Mouse (Mus musculus) MEL (cell line): Measurements from ENCODE around the gene P3h3.

ENCODE experiments used
- E2F4 ChIP-seq: IDR thresholded peaks from 2 replicates; pipeline ENCODE4 v1.6.1; 2011; ENCODE audit warnings: low read depth, low read length, improper control_type of control experiment, borderline replicate concordance
- ELF1 ChIP-seq: IDR thresholded peaks from 2 replicates; pipeline ENCODE4 v1.6.1; 2014; ENCODE audit warnings: low read depth, mild to moderate bottlenecking, inconsistent platforms, low read length, improper control_type of control experiment, moderate library complexity
- GATA1 ChIP-seq: IDR thresholded peaks from 2 replicates; pipeline ENCODE4 v1.6.1; 2011; ENCODE audit warnings: low read depth, low read length, improper control_type of control experiment
- HCFC1 ChIP-seq: IDR thresholded peaks from 2 replicates; pipeline ENCODE4 v1.6.1; 2012; ENCODE audit warnings: low read depth, mild to moderate bottlenecking, inconsistent platforms, low read length, improper control_type of control experiment, moderate library complexity
- KAT2A ChIP-seq: conservative IDR thresholded peaks from 2 replicates; pipeline ENCODE4 v1.6.1; 2012; ENCODE audit warnings: low read depth, low read length, improper control_type of control experiment, inconsistent platforms
- MAFK ChIP-seq: IDR thresholded peaks from 2 replicates; pipeline ENCODE4 v1.6.1; 2011; ENCODE audit warnings: low read depth, mild to moderate bottlenecking, low read length, improper control_type of control experiment, borderline replicate concordance
- MAX ChIP-seq: IDR thresholded peaks from 2 replicates; pipeline ENCODE4 v1.6.1; 2011; ENCODE audit warnings: low read length, improper control_type of control experiment
- NRF1 ChIP-seq: IDR thresholded peaks from 2 replicates; pipeline ENCODE4 v1.6.1; 2014; ENCODE audit warnings: low read depth, mild to moderate bottlenecking, inconsistent platforms, low read length, improper control_type of control experiment, moderate library complexity; ENCODE audit not compliant: poor library complexity, insufficient read depth, severe bottlenecking
- POLR2A ChIP-seq, 2 experiments: IDR thresholded peaks; 2 replicates each; pipeline ENCODE4 v1.6.1; 2011 to 2012; ENCODE audit warnings: low read length in 2 of 2, mild to moderate bottlenecking in 2 of 2, control low read depth in 1 of 2, improper control_type of control experiment in 1 of 2, low read depth in 1 of 2, moderate library complexity in 1 of 2; ENCODE audit not compliant: control insufficient read depth in 1 of 2, insufficient read depth in 1 of 2, poor library complexity in 1 of 2
- TAL1 ChIP-seq: IDR thresholded peaks from 2 replicates; pipeline ENCODE4 v1.6.1; 2012; ENCODE audit warnings: mild to moderate bottlenecking, inconsistent platforms, low read length, moderate library complexity, mixed read lengths
- USF1 ChIP-seq: IDR thresholded peaks from 2 replicates; pipeline ENCODE4 v1.6.1; 2014; ENCODE audit warnings: low read depth, mild to moderate bottlenecking, inconsistent platforms, low read length, improper control_type of control experiment, moderate library complexity
- ZKSCAN1 ChIP-seq: IDR thresholded peaks from 2 replicates; pipeline ENCODE4 v1.6.1; 2012; ENCODE audit warnings: low read depth, mild to moderate bottlenecking, inconsistent platforms, low read length, improper control_type of control experiment, moderate library complexity

DNA sequence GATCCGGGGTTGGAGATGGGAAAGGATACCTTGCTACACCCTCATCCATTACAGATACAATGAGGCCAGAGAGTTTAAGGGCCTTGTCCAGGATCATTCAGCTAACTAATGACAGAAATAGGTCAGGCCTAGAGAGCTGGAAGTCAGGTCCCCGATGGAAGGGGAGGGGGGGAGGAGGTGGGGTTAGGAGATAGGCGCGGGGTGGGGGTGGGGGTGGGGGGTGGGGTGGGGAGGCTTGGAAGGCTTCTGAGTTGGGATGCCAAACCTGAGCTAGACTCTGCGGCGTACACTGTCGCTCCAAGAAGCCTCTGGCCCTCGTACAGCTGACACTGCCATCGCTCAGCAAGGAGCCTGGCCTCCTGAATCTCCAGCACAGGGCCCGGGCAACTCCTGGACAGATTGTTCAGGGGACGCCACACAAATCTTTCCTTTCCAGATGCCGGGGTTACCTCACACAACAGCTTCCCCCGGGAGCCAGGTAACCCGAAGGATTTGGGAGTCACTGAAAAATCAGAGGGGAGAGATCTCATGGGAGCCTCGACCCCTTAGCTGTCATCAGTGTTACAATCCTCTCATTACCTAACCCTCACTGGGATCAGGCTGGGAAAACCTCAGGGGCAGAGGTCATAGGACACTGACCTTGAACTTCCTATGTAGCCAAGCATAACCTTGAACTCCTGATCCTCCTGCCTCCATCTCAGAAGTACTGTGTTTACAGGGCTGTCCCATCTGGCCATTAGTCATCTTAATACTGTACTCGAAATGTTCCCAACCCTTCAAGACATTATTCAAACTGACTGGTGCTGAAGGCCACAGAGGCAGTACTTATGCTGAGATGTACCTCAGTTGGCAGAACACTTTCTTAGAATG, 47.7 kb upstream of the P3h3 start:
- no peak for TF ChIP-seq TAL1
- no peak for TF ChIP-seq HCFC1
- no peak for TF ChIP-seq GATA1
- no peak for TF ChIP-seq KAT2A
- TF ChIP-seq POLR2A (IDR thresholded peaks at IDR 0.05; ENCODE audit: control insufficient read depth in 1 of 2, insufficient read depth in 1 of 2, low read depth in 1 of 2, low read length in 2 of 2, poor library complexity in 1 of 2) = no peak
- no peak for TF ChIP-seq USF1
- no peak for TF ChIP-seq NRF1
- no peak for TF ChIP-seq MAFK
- no peak for TF ChIP-seq E2F4
- no peak for TF ChIP-seq ZKSCAN1
- no peak for TF ChIP-seq ELF1
- TF ChIP-seq MAX = no peak
